Mouse (Mus musculus) megakaryocyte progenitor cell, adult 5-6 weeks (primary cell): ENCODE data around the gene Raver2. TPM values are rescaled to one million over a fixed set of nuclear protein-coding genes. Genes with fewer than 3 reads are reported as not detected.
"Not testable (repeated sequence)": the region's sequence is repeated elsewhere in the genome, so short reads cannot be mapped to it uniquely, and the experiment has no call there.

ENCODE experiments used
- ATAC-seq: replicated peaks from 2 replicates; pipeline ENCODE4 v1.8.0; 2016; ENCODE audit warnings: mild to moderate bottlenecking, moderate TSS enrichment, inconsistent platforms; ENCODE audit not compliant: poor library complexity
- total RNA-seq, 2 experiments: library from RNA; stranded (forward) in 1 of 2; stranded (reverse) in 1 of 2; fragments of 157-497, 149-512 nt in 1 of 2; fragments of 200-1000 nt in 1 of 2; gene quantifications; 2 replicates each; pipeline versions ENCODE4 v1.2.3 to v1.2.4; 2015 to 2017

The Raver2 gene
- total RNA-seq (2015) (0.15 TPM in 1 of 2 replicates, not detected in the other), total RNA-seq (2017) (0.17 TPM in 2 replicates)

GRCm38 (mm10) chr4:101068786-101069153, at the start of gene Raver2:
Gene Raver2, plus strand, starts transcription at chr4:101068983.
- ATAC-seq = peak; percentile 84

GRCm38 (mm10) chr4:101020596-101020995, 48.2 kb upstream of the Raver2 start, which contains the start of gene Gm10577:
Gene Gm10577, minus strand, starts transcription at chr4:101020696.
- no peak for ATAC-seq

- ATAC-seq = no peak
These were observed 42.2 kb upstream of the Raver2 start for GRCm38 (mm10) chr4:101026566-101026965.

GRCm38 (mm10) chr4:101026995-101027394, 41.8 kb upstream of the Raver2 start:
- ATAC-seq = no peak

GRCm38 (mm10) chr4:101027852-101028411, 40.9 kb upstream of the Raver2 start:
- no peak for ATAC-seq

GRCm38 (mm10) chr4:101033047-101033446, 35.7 kb upstream of the Raver2 start:
- ATAC-seq = no peak

GRCm38 (mm10) chr4:101035131-101035530, 33.7 kb upstream of the Raver2 start:
- no peak for ATAC-seq

- no peak for ATAC-seq
These were observed 31.6 kb upstream of the Raver2 start for GRCm38 (mm10) chr4:101037156-101037555.

- ATAC-seq = no peak
These were observed 25.1 kb upstream of the Raver2 start for GRCm38 (mm10) chr4:101043691-101044090.

- ATAC-seq = no peak
These were observed 24.6 kb upstream of the Raver2 start for GRCm38 (mm10) chr4:101044149-101044548.

GRCm38 (mm10) chr4:101046576-101046975, 22.2 kb upstream of the Raver2 start:
- ATAC-seq = no peak

- ATAC-seq = no peak
These were observed 6.6 kb upstream of the Raver2 start for GRCm38 (mm10) chr4:101062146-101062545.

- ATAC-seq = no peak
These were observed 2.4 kb upstream of the Raver2 start for GRCm38 (mm10) chr4:101066401-101066800.

GRCm38 (mm10) chr4:101069154-101069971, 580 bp downstream of the Raver2 start:
- peak; percentile 33 for ATAC-seq

GRCm38 (mm10) chr4:101071570-101071969, 2.8 kb downstream of the Raver2 start:
- ATAC-seq = no peak

GRCm38 (mm10) chr4:101076425-101076824, 7.6 kb downstream of the Raver2 start:
- ATAC-seq = no peak

GRCm38 (mm10) chr4:101080016-101080415, 11.2 kb downstream of the Raver2 start:
- ATAC-seq = no peak

- no peak for ATAC-seq
These were observed 13.5 kb downstream of the Raver2 start for GRCm38 (mm10) chr4:101082176-101082888.

GRCm38 (mm10) chr4:101084863-101085262, 16.1 kb downstream of the Raver2 start:
- ATAC-seq = no peak

GRCm38 (mm10) chr4:101086040-101086439, 17.3 kb downstream of the Raver2 start:
- no peak for ATAC-seq

- no peak for ATAC-seq
These were observed 18.9 kb downstream of the Raver2 start for GRCm38 (mm10) chr4:101087721-101088120.

- ATAC-seq = not testable (repeated sequence)
These were observed 21.8 kb downstream of the Raver2 start for GRCm38 (mm10) chr4:101090630-101091029.
